Mouse (Mus musculus): ENCODE measurements around the gene Pabpn1l. TPM values are rescaled to one million over a fixed set of nuclear protein-coding genes. Genes with fewer than 3 reads are reported as not detected.
A peak's percentile ranks its signal among the peaks of the same experiment; 100 is the strongest.

Gene Pabpn1l
- total RNA-seq, 2 experiments from 2014 or later, result not detected

DNA sequence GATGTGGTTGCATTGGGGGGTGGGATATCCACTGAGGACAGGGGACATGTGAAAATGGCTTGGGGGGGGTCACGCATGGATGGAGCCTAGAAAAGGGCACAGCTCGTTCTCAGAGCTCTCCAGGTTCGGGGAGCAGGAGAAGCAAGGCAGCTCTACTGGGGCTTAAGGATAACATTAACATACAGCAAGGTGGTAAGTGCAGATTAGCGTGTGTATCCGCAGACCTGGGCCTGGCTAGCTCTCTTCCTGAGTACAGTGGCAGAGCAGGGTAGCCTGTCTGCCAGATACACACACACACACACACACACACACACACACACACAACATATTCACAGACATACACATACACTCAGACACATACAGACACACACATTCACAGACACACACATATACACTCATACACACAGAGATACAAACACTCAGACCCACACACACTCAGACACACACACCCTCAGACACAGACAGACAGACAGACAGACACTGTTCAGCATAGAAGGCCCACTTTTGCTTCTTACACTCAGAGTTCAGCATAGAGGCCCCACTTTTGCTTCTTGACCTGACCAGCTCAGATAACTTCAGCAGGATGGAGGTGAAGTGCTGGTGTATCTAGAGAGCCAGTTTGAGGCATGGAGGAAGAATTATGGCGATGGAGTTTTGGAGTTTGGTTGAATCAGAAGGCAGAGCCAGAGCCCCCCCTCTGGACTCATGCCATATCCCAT is 3.7 kb downstream of the Pabpn1l start:
- DNase-seq (ENCODE audit: low spot score in 2 of 2), result no peak

DNA sequence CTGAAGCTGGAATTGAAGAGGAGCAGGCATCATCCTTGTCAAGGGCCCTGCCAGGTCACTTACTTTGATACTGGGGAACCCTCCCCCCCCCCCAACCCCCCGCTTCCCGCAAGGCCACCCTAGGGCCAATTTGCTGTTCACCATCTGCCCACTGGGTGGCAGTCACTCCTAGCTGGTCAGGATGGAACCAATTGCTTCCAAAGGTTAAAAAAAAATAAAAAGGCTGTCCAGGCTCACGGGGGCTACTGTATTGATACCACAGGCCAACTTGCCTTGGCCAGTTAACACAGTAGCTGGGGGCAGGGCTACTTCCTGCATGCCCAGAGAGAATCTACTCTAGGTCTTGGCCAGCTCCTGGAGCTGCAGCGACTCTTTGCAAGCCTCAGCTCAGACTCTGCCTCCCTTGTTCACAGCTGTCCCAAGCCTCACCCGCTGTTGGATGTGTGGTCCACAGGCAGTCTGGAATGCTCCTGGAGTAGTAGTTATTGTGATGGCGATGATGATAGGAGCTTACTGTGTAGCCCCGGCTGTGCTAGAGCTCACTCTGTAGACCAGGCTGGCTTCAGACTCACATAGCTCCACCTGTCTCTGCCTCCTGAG is 4.5 kb downstream of the Pabpn1l start:
- DNase-seq (ENCODE audit: low spot score in 2 of 2), result peak; percentile 70 to 85

- DNase-seq (ENCODE audit: low spot score in 2 of 2), result no peak
These were observed 6.2 kb downstream of the Pabpn1l start for GRCm38 (mm10) chr8:122616181-122616905.

DNA sequence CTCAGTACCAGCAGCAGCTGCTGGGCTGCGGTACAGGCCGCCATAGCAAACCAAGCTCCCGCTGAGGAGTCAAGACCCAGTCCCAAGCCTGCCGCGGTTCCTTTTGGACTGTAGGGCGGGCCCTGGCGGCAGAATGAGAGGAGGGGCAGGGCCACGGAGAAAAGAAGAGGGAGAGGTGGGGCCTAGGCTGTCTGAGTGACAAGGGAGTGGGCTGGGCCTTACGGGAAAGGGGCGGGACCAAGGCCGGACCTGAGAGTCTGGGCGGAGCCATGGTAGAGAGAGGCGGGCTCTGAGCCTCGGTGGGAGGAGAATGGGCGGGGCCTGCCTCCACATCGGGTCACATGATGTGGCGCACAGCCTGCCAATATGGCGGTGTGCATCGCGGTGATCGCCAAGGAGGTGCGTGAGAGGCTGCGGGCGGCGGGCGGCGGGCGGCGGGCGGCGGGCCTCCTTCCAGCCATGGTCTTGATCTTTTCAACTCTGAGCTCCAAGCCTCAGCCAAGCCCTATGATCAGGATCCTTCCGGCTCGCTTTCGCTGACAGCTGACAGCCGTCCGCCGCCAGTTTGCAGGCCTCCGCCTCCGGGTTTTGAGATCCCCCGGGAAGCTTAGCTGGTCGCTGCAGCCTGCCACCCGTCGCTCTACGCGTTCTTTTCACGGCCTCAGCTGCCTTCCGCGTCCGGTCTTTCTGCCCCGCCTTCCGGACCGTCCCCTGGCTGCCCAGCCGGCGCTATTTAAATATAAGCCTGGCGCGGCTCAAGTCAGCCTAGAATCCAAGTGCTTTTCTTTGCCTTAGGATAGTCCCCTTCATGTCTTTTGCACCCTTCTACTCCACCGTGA is 11.0 kb downstream of the Pabpn1l start, which contains the start of the genes Galns and Trappc2l:
Galns (minus strand) TSS at position 169 of the 839 bp plus-strand sequence.
Trappc2l (plus strand) TSS at position 346 of the 839 bp plus-strand sequence.
- DNase-seq (ENCODE audit: low spot score in 2 of 2), result peak; percentile 88 to 93

DNA sequence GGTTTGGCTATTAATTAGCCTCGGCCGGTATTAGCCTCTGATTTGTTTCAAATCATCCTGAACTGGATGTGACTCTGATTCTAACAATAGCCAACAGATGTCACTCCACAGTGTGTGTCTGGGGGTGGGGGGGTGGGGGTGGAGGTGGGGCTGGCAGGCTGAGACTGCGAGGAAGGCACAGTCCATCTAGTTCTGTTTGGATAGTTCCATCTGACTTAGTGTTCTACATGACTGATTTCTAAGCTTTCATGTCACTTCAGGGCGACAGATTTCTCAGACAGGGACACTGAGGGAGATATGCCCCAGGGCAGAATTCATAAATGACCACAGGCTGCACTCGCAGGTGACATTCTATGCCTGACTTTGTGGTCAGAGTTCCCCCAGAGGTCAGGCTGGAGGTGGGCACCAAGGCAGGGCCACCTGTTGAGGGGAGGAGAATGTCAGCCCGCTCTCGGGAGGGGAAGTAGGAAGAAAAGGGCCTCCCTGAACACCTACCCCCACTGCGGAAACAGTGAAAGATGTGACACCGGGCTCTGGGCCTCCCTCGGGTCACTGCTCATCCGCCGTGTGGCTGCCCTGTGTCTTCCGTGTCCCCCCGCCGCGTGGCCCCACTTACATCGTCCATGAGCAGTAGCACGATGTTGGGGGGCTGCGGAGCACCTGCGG is 11.8 kb downstream of the Pabpn1l start:
- no peak for DNase-seq (ENCODE audit: low spot score in 2 of 2)

DNA sequence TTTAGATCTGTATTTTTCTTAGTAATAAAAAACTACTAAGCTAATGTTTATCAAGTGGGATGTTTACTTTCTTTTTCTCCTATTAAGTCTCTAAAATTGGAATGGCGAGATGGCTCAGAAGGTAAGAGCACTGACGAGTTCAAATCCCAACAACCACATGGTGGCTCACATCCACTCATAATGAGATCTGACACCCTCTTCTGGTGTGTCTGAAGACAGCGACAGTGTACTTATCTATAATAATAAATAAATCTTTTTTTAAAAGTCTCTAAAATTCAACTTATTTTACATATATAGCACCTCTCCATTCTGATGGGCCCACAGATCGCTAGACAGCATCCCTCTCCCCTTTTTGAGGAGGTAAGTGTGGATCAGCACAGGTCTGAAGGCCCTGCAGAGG is 12.3 kb downstream of the Pabpn1l start:
- no peak for DNase-seq (ENCODE audit: low spot score in 2 of 2)

DNA sequence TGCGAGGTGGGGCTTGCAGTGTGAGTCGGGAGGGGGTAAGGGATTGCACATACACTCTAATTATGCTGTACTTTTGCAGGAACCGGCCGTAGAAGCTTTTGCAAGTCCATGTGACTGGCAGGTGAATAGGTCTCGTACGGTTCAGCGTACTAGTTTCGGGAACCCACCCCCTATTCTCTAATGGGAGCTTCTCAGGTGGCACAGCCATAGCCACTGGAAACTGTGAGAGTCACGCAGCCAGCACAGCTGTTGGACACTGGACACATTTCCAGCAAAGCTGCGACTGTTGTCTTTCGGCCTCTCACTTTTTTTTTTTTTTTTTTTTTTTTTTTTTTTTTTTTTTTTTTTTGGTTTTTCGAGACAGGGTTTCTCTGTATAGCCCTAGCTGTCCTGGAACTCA is 15.7 kb downstream of the Pabpn1l start:
- DNase-seq (ENCODE audit: low spot score in 2 of 2), result no peak

- DNase-seq (ENCODE audit: low spot score in 2 of 2), result no peak
These were observed 17.2 kb downstream of the Pabpn1l start for GRCm38 (mm10) chr8:122605367-122605766.

DNA sequence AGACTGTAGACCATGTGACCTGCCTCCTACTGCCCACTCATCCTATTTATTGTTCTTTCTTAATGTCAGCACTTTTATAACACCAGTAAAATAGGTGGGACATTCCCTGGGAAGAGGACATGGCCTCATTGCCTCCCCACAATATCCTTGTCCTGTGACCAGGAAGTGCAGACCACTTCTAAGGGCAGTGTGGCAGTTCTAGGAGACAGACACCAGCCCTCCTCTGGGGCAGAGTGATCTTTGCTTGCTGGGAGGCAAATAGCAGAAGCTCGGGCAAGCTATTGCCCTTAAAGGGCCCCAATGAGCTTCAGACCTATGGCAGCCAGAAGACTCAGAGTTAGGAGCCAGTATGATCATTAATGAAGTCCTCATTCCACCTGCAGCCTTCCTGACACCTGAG is 17.9 kb downstream of the Pabpn1l start:
- no peak for DNase-seq (ENCODE audit: low spot score in 2 of 2)

GRCm38 (mm10) chr8:122600666-122601065 is 21.9 kb downstream of the Pabpn1l start:
- no peak for DNase-seq (ENCODE audit: low spot score in 2 of 2)

GRCm38 (mm10) chr8:122596031-122596430 is 26.5 kb downstream of the Pabpn1l start:
- DNase-seq (ENCODE audit: low spot score in 2 of 2), result no peak

- no peak for DNase-seq (ENCODE audit: low spot score in 2 of 2)
These were observed 28.6 kb downstream of the Pabpn1l start for GRCm38 (mm10) chr8:122593783-122594507.

- no peak for DNase-seq (ENCODE audit: low spot score in 2 of 2)
These were observed 29.3 kb downstream of the Pabpn1l start for GRCm38 (mm10) chr8:122593240-122593639.

DNA sequence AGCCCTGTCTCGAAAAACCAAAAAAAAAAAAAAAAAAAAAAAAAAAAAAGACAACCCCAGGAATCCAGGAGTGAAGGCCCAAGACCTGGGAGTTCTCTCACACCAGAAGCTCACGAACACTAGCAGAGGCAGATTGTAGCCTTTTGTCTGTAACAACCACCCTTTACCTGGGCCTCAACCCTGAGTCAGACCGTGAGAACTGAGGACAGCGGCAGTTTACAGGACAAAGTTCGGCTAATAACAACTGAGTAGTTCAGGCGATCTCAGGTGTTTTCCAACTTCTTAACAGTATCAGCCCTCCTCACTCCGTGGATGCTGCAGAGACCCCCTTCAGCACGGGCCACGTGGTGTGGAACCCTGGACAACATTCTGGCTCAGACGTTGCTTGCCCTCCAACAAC is 35.8 kb downstream of the Pabpn1l start:
- no peak for DNase-seq (ENCODE audit: low spot score in 2 of 2)

DNA sequence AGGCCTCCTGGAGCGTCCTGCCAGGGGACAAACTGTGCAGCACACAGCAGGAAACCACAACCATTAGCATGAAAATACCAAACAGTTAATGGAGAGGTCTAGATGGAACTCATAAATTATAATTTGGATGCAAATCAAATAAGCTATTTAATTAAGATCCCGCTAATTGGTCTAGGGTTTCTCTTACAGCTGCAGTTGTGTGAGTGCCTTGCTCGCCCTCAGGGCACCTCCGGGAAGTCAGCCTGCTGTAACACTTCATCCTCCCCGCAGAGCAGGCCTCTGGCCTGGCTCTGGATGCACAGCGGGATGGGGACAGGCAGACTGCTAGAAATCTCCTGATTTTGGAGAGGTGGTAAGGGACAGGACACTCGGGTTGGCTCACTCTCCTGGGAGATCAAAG is 36.4 kb downstream of the Pabpn1l start:
- DNase-seq (ENCODE audit: low spot score in 2 of 2), result no peak

DNA sequence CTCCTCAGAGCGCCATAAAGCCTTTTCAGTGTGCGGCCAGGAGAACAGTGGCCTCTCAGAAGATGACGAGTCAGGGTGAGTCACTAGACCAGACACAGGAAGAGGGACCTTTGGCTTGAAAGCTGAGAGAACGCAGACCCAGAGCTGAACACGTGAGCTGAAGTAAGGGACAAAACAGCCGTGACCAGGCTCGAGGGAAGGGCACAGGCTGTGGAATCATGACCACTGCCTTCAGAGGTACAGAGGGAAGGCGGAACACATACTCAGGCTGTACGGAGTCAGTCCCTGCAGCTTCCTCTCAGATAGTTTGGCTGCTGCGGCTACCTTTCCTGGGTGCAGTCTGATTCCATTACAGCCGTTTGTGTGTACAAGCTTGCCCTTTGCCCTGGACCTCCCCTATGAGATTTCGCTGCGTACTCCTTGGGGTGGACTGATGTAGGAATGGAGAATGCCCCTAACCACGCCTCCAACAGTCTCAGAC is 37.1 kb downstream of the Pabpn1l start:
- DNase-seq (ENCODE audit: low spot score in 2 of 2), result no peak

- no peak for DNase-seq (ENCODE audit: low spot score in 2 of 2)
These were observed 37.6 kb downstream of the Pabpn1l start for GRCm38 (mm10) chr8:122584981-122585380.

- no peak for DNase-seq (ENCODE audit: low spot score in 2 of 2)
These were observed 41.6 kb downstream of the Pabpn1l start for GRCm38 (mm10) chr8:122580926-122581325.

DNA sequence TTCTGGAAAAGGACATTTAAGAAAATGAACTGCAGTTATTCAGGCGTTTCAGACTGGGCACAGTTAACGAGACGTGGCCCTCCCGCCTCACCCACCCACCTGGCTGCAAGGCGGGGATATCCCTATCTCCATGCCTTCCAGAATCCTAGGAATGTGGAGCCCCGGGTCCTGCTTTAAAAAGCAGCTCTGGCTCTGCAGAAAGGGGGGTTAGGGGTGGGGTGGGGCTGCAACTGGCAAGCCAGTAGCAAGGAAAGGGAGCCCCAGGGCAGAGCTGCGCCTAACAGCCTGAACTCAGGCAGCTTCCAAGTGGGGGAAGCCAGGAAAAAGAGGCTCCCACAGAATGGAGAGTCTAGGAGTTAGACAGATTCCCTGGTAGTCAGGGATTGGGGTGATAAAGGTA is 43.3 kb downstream of the Pabpn1l start:
- no peak for DNase-seq (ENCODE audit: low spot score in 2 of 2)

- no peak for DNase-seq (ENCODE audit: low spot score in 2 of 2)
These were observed 45.4 kb downstream of the Pabpn1l start for GRCm38 (mm10) chr8:122577116-122577515.

Measured in left cerebral cortex, adult 18-20 months (tissue).